In the genomic region with DNA sequence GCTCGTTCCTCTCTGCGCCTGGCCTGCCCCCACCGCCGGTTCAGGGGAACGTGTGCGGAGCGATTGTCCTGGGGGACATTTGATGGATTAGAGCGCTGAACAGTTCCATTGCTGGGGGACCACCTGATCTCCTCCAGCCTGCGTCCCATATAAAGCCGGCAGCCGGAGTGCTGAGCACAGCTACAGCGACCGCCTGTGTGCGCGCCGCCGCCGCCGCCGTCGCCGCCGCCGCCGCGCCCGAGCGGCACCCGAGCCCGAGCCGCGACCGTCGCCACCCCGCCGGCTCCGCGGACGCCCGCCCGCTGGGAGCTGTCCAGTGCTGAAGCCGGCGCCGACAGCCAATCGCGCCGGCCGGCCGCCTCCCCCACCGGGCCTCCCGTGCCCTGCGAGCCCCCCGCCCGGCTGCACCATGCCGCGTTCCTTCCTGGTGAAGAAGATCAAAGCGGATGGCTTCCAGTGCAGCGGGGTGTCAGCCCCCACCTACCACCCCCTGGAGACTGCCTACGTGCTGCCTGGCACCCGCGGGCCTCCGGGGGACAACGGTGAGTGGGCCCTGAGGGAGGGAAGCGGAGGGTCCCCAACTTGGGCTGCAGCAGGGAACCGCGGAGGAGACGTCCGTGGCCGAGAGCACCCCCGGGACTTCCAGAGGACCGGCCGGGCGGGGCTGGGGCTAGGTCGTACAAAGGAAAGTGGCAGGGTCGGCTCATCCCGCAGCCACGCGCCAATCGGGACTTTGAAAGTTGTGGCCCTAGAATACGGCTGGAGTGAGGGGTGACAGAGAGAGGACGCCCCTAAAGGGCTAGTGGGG, we compare ENCODE assay signal across 9 mouse cellular contexts. TPM values are rescaled to one million over a fixed set of nuclear protein-coding genes. Genes with fewer than 3 reads are reported as not detected.
DNase-seq lines count a peak whose midpoint lies in the region; ATAC-seq and TF ChIP-seq lines count a peak whose summit lies in the region.
"Had no signal": no experiment of that assay in that cellular context is flagged by ENCODE, and none has a peak within 500 bp of the region (broad histone marks: within the 10 kb centered on the region; RNA-seq: fewer than 3 reads in every experiment).

No protein-coding gene starts in this region.

- peak; percentile 82 for ATAC-seq in hindbrain, postnatal 0 days
- ATAC-seq in limb, embryonic 11.5 days (ENCODE audit: insufficient number of reproducible peaks, low FRiP score, low TSS enrichment, low read depth) = peak; percentile 75
- peak; percentile 84 for ATAC-seq in midbrain, embryonic 12.5 days (ENCODE audit: low FRiP score, low read depth)
- no peak for ATAC-seq in erythroblast, adult 5-6 weeks (replicated peaks; ENCODE audit: low FRiP score, poor library complexity, severe bottlenecking)

- no peaks in the 10 kb centered on the region for H3K9me3 ChIP-seq in hindbrain, postnatal 0 days (ENCODE audit: low read length)
- H3K9me3 ChIP-seq in limb, embryonic 11.5 days (ENCODE audit: control insufficient read depth, low read length) = no peaks in the 10 kb centered on the region
- H3K9me3 ChIP-seq in midbrain, embryonic 12.5 days = no peaks in the 10 kb centered on the region

- H3K27me3 ChIP-seq in hindbrain, postnatal 0 days (ENCODE audit: insufficient read depth, low read length) = no peaks in the 10 kb centered on the region
- H3K27me3 ChIP-seq in limb, embryonic 11.5 days (ENCODE audit: control insufficient read depth, insufficient read depth, low read length) = peaks cover 35% of the 10 kb centered on the region
- H3K27me3 ChIP-seq in midbrain, embryonic 12.5 days = peaks cover 39% of the 10 kb centered on the region
- peaks cover 11% of the 10 kb centered on the region for H3K27me3 ChIP-seq in spleen, adult 2 months (ENCODE audit: control insufficient read depth, insufficient read depth, low read length)

- peak overlapping the region; percentile 84 for H3K27ac ChIP-seq in hindbrain, postnatal 0 days
- H3K27ac ChIP-seq in limb, embryonic 11.5 days (replicated peaks; ENCODE audit: low read depth, low read length) = no peak overlapping the region
- peak overlapping the region; percentile 95 for H3K27ac ChIP-seq in midbrain, embryonic 12.5 days (replicated peaks)
- no peak overlapping the region for H3K27ac ChIP-seq in spleen, adult 2 months (ENCODE audit: insufficient read depth, low read length)

- H3K4me2 ChIP-seq in hindbrain, postnatal 0 days (ENCODE audit: low read depth, low read length) = peak overlapping the region; percentile 85
- peak overlapping the region; percentile 41 for H3K4me2 ChIP-seq in limb, embryonic 11.5 days (ENCODE audit: low read depth, severe bottlenecking)
- H3K4me2 ChIP-seq in midbrain, embryonic 12.5 days (replicated peaks) = peak overlapping the region; percentile 75

- H3K9ac ChIP-seq in hindbrain, postnatal 0 days (replicated peaks; ENCODE audit: low read length) = peak overlapping the region; percentile 86
- no peak overlapping the region for H3K9ac ChIP-seq in limb, embryonic 11.5 days (ENCODE audit: low read length)
- H3K9ac ChIP-seq in midbrain, embryonic 12.5 days (replicated peaks) = peak overlapping the region; percentile 81

- no peaks in the 10 kb centered on the region for H3K36me3 ChIP-seq in hindbrain, postnatal 0 days (ENCODE audit: insufficient read depth, low read length)
- no peaks in the 10 kb centered on the region for H3K36me3 ChIP-seq in limb, embryonic 11.5 days (ENCODE audit: control insufficient read depth, insufficient read depth, low read length)
- no peaks in the 10 kb centered on the region for H3K36me3 ChIP-seq in midbrain, embryonic 12.5 days
- no peaks in the 10 kb centered on the region for H3K36me3 ChIP-seq in spleen, adult 2 months (ENCODE audit: control insufficient read depth, insufficient read depth, low read length)

- intact Hi-C loops in gastrocnemius, postnatal 14 days (cut with DNase I; ENCODE audit: low total_unique reads) = no loop called here

- no peak for TF ChIP-seq CTCF in hindbrain, postnatal 0 days (IDR thresholded peaks at IDR 0.05; ENCODE audit: low read depth)
- no peak for TF ChIP-seq CTCF in spleen, adult 2 months (IDR thresholded peaks at IDR 0.05; ENCODE audit: extremely low read depth, insufficient read depth, insufficient read length, insufficient replicate concordance)

- no peak for TF ChIP-seq POLR2A in spleen, adult 2 months (IDR thresholded peaks at IDR 0.05; ENCODE audit: low read depth, low read length)

- H3K4me3 ChIP-seq in hindbrain, postnatal 0 days (ENCODE audit: low read length) = peak overlapping the region; percentile 73
- peak overlapping the region; percentile 12 for H3K4me3 ChIP-seq in limb, embryonic 11.5 days (ENCODE audit: low read depth, low read length)
- peak overlapping the region; percentile 62 for H3K4me3 ChIP-seq in midbrain, embryonic 12.5 days
- H3K4me3 ChIP-seq in spleen, adult 2 months (ENCODE audit: extremely low read depth, insufficient read depth, insufficient read length) = peak overlapping the region; percentile 13; the same call in 1 of the 2 replicates

- H3K4me1 ChIP-seq in hindbrain, postnatal 0 days (ENCODE audit: insufficient read depth, low read length) = peaks cover 15% of the 10 kb centered on the region
- H3K4me1 ChIP-seq in limb, embryonic 11.5 days (ENCODE audit: control insufficient read depth, insufficient read depth, low read length) = peaks cover 12% of the 10 kb centered on the region
- peaks cover 50% of the 10 kb centered on the region for H3K4me1 ChIP-seq in midbrain, embryonic 12.5 days
- H3K4me1 ChIP-seq in spleen, adult 2 months (ENCODE audit: control insufficient read depth, insufficient read depth, insufficient read length) = peaks cover 4% of the 10 kb centered on the region; the same call in 1 of the 2 replicates

- 1% methylated on average over 79 of the region's 81 CpGs for WGBS in hindbrain, postnatal 0 days
- under 1% methylated on average over 64 of the region's 81 CpGs for WGBS in limb, embryonic 11.5 days
- under 1% methylated on average over 51 of the region's 81 CpGs for WGBS in midbrain, embryonic 12.5 days
- WGBS in spleen, adult 2 months = 3% methylated on average over 79 of the region's 81 CpGs

- peak; percentile 83 to 90 for DNase-seq in adrenal gland, adult 18-20 months (ENCODE audit: low spot score in 2 of 2)
- peak; percentile 74 to 80 for DNase-seq in cerebellum, postnatal 25 days
- DNase-seq in gastrocnemius, postnatal 14 days = peak; percentile 84
- peak; percentile 86 for DNase-seq in hindbrain, postnatal 0 days (ENCODE audit: low spot score)
- peak; percentile 90 for DNase-seq in limb, embryonic 11.5 days (ENCODE audit: low spot score)
- peak in 1 of 2 experiments; percentile 58 for DNase-seq in spleen, adult 2 months (ENCODE audit: low read depth in 1 of 2, low spot score in 2 of 2)

RNA-seq across cellular contexts. Expression of a gene that starts 0.5 kb away (rescaled TPM):
- total RNA-seq in adrenal gland, adult 18-20 months (2021) = under 1 TPM; 0.36 to 0.58 TPM
- under 1 TPM in 1 of 2 experiments, not detected in 1; 0.10 TPM for total RNA-seq in gastrocnemius, postnatal 14 days (2021)
- 13.3 and 18.4 TPM in 2 replicates for total RNA-seq in hindbrain, postnatal 0 days (2014; rRNA removed)
- polyA plus RNA-seq in hindbrain, postnatal 0 days (2015; fragmentation: Nextera tagmentation; extraction: Ambion mirVana) = 4.1 and 4.4 TPM in 2 replicates
- 0.07 TPM in 1 of 2 replicates, not detected in the other for polyA plus RNA-seq in limb, embryonic 11.5 days (2014; fragmentation: Nextera tagmentation; extraction: Ambion mirVana)
- 15.3 and 17.1 TPM in 2 replicates for polyA plus RNA-seq in midbrain, embryonic 12.5 days (2016; fragmentation: Nextera tagmentation; extraction: Ambion mirVana)
- not detected in 2 replicates for polyA plus RNA-seq in spleen, adult 2 months (2012; rRNA removed)
- total RNA-seq in erythroblast, adult 5-6 weeks (2015; ENCODE audit: low replicate concordance) = not detected in 2 replicates
- total RNA-seq in erythroblast, adult 5-6 weeks (2017; ENCODE audit: low replicate concordance) = not detected in 2 replicates
- total RNA-seq: liver, adult 2 months had no signal
- polyA plus RNA-seq: liver, adult 2 months had no signal

RNA-seq across cellular contexts. Expression of a gene that starts 23.5 kb away (rescaled TPM):
- total RNA-seq in adrenal gland, adult 18-20 months (2021) = 100 to 1,000 TPM; 547 to 673 TPM
- total RNA-seq in gastrocnemius, postnatal 14 days (2021) = 10 to 100 TPM in 1 of 2 experiments, 1 to 10 TPM in 1; 9.2 to 12.0 TPM
- total RNA-seq in hindbrain, postnatal 0 days (2014; rRNA removed) = 51.7 and 54.5 TPM in 2 replicates
- polyA plus RNA-seq in hindbrain, postnatal 0 days (2015; fragmentation: Nextera tagmentation; extraction: Ambion mirVana) = 26.4 and 26.8 TPM in 2 replicates
- 8.2 and 8.9 TPM in 2 replicates for polyA plus RNA-seq in limb, embryonic 11.5 days (2014; fragmentation: Nextera tagmentation; extraction: Ambion mirVana)
- polyA plus RNA-seq in midbrain, embryonic 12.5 days (2016; fragmentation: Nextera tagmentation; extraction: Ambion mirVana) = 14.3 and 15.2 TPM in 2 replicates
- 13.3 and 15.2 TPM in 2 replicates for polyA plus RNA-seq in spleen, adult 2 months (2012; rRNA removed)
- 3.5 and 6.7 TPM in 2 replicates for total RNA-seq in erythroblast, adult 5-6 weeks (2015; ENCODE audit: low replicate concordance)
- total RNA-seq in erythroblast, adult 5-6 weeks (2017; ENCODE audit: low replicate concordance) = 8.4 and 9.5 TPM in 2 replicates

Comparison
In these comparisons a context has a peak if more than half of its experiments do, and no peak if none do; other contexts are left out.
1. H3K27ac ChIP-seq: peak in hindbrain, postnatal 0 days (single experiment) and midbrain, embryonic 12.5 days (single experiment); none in limb, embryonic 11.5 days (single experiment) and spleen, adult 2 months (single experiment).
2. H3K4me3 ChIP-seq: peak in every context shown above with its lines; median percentile 73 in hindbrain, postnatal 0 days; 62 in midbrain, embryonic 12.5 days; 13 in spleen, adult 2 months; 12 in limb, embryonic 11.5 days.
3. Peak in every context shown above with its lines, with median percentiles within 50 percentile points of each other: H3K4me2 ChIP-seq.